Mouse (Mus musculus): ENCODE measurements at regions not wholly inside any gene's neighbourhood (a gene's known extent, or its start where the extent isn't known, plus 50 kb on each side); places are given as distances from the start of the nearest gene placed in this dataset.

- TF ChIP-seq BHLHE40 (IDR thresholded peaks at IDR 0.05; ENCODE audit: low read depth, low read length), result peak; percentile 67
- TF ChIP-seq HCFC1 (IDR thresholded peaks at IDR 0.05; ENCODE audit: low read depth, low read length), result no peak
- no peak for TF ChIP-seq IRF4 (IDR thresholded peaks at IDR 0.05; ENCODE audit: low read depth, low read length)
- in situ Hi-C loops (cut with MboI; ENCODE audit: low pct_ligation_motif_present, low pct_unique_long_range_greater_than_20kb, low sequenced_read_pairs), result no loop called here
- peaks cover 0 to 11% of the 10 kb centered on the region in 2 experiments; a peak in 2 of 4 replicates for H3K4me1 ChIP-seq (ENCODE audit: control insufficient read depth in 1 of 2, insufficient read depth in 2 of 2)
- H3K36me3 ChIP-seq (replicated peaks in 1 of 2; ENCODE audit: control insufficient read depth in 1 of 2, insufficient read depth in 1 of 2, low read length in 1 of 2), result no peaks in the 10 kb centered on the region
- no peaks in the 10 kb centered on the region for H3K9me3 ChIP-seq (replicated peaks; ENCODE audit: low read length)
- no peak overlapping the region for H3K4me3 ChIP-seq (replicated peaks in 1 of 3; ENCODE audit: low read depth in 2 of 3, low read length in 2 of 3, poor library complexity in 1 of 3)
- peak; percentile 17 for DNase-seq (ENCODE audit: extremely low read depth)
- no peaks in the 10 kb centered on the region for H3K79me2 ChIP-seq (replicated peaks; ENCODE audit: control insufficient read depth, extremely low read depth, insufficient read depth, poor library complexity, severe bottlenecking)
- peak overlapping the region; percentile 40; the same call in 1 of the 2 replicates for H3K4me2 ChIP-seq (ENCODE audit: insufficient read depth, low read depth, poor library complexity, severe bottlenecking)
- no peak overlapping the region for H3K9ac ChIP-seq (ENCODE audit: insufficient read depth, low read depth)
- H3K27ac ChIP-seq (ENCODE audit: insufficient read depth, low read depth), result no peak overlapping the region
- no peaks in the 10 kb centered on the region for H3K27me3 ChIP-seq (replicated peaks)
- dilution Hi-C loops (cut with MboI; ENCODE audit: extremely low pct_ligation_motif_present, extremely low pct_unique_long_range_greater_than_20kb, low sequenced_read_pairs), result no loop called here
Measured at GRCm38 (mm10) chr8:57400776-57401631, 54.7 kb upstream of the Scrg1 start.

- Histone ChIP-seq H3K36me3 (replicated peaks in 1 of 2; ENCODE audit: control insufficient read depth in 1 of 2, insufficient read depth in 1 of 2, low read length in 1 of 2) (no peaks in the 10 kb centered on the region), H3K4me2 (ENCODE audit: insufficient read depth, low read depth, poor library complexity, severe bottlenecking) (no peak overlapping the region), H3K27me3 (replicated peaks) (no peaks in the 10 kb centered on the region), H3K27ac (ENCODE audit: insufficient read depth, low read depth) (no peak overlapping the region), H3K4me1 (ENCODE audit: control insufficient read depth in 1 of 2, insufficient read depth in 2 of 2) (peaks cover 4 to 11% of the 10 kb centered on the region in 2 experiments), H3K9ac (ENCODE audit: insufficient read depth, low read depth) (no peak overlapping the region), H3K9me3 (replicated peaks; ENCODE audit: low read length) (no peaks in the 10 kb centered on the region), H3K4me3 (replicated peaks in 1 of 3; ENCODE audit: low read depth in 2 of 3, low read length in 2 of 3, poor library complexity in 1 of 3) (no peak overlapping the region), H3K79me2 (replicated peaks; ENCODE audit: control insufficient read depth, extremely low read depth, insufficient read depth, poor library complexity, severe bottlenecking) (no peaks in the 10 kb centered on the region)
- no peak for DNase-seq (ENCODE audit: extremely low read depth)
- no peak for TF ChIP-seq RCOR1 (conservative IDR thresholded peaks at IDR 0.05; ENCODE audit: low read depth, low read length)
- TF ChIP-seq ETS1 (conservative IDR thresholded peaks at IDR 0.05; ENCODE audit: low read depth, low read length), result no peak
- no peak for TF ChIP-seq E2F4 (IDR thresholded peaks at IDR 0.05; ENCODE audit: insufficient replicate concordance, low read depth, low read length)
- no peak for TF ChIP-seq CTCF (conservative IDR thresholded peaks at IDR 0.05 in 1 of 2, IDR thresholded peaks at IDR 0.05 in 1 of 2; ENCODE audit: low read depth in 2 of 2, low read length in 2 of 2)
- no peak for TF ChIP-seq POLR2A (IDR thresholded peaks at IDR 0.05; ENCODE audit: low read depth, low read length)
- TF ChIP-seq KAT2A (IDR thresholded peaks at IDR 0.05; ENCODE audit: insufficient replicate concordance, low read length), result no peak
- no peak for TF ChIP-seq CHD1 (IDR thresholded peaks at IDR 0.05; ENCODE audit: low read depth, low read length)
- TF ChIP-seq TCF12 (IDR thresholded peaks at IDR 0.05; ENCODE audit: low read depth, low read length), result no peak
- no peak for TF ChIP-seq USF2 (conservative IDR thresholded peaks at IDR 0.05; ENCODE audit: low read depth, low read length)
- TF ChIP-seq JUN (IDR thresholded peaks at IDR 0.05; ENCODE audit: insufficient read depth, low read depth, low read length), result no peak
- no peak for TF ChIP-seq BHLHE40 (IDR thresholded peaks at IDR 0.05; ENCODE audit: low read depth, low read length)
- no peak for TF ChIP-seq SMC3 (IDR thresholded peaks at IDR 0.05; ENCODE audit: low read depth, low read length)
- no peak for TF ChIP-seq RAD21 (IDR thresholded peaks at IDR 0.05; ENCODE audit: low read depth, low read length)
- no peak for TF ChIP-seq NRF1 (IDR thresholded peaks at IDR 0.05; ENCODE audit: low read depth, low read length)
- TF ChIP-seq MXI1 (IDR thresholded peaks at IDR 0.05; ENCODE audit: low read depth, low read length), result no peak
- no peak for TF ChIP-seq IRF4 (IDR thresholded peaks at IDR 0.05; ENCODE audit: low read depth, low read length)
- no peak for TF ChIP-seq ZNF384 (IDR thresholded peaks at IDR 0.05; ENCODE audit: low read depth, low read length)
- no peak for TF ChIP-seq SIN3A (IDR thresholded peaks at IDR 0.05; ENCODE audit: low read length)
- dilution Hi-C loops (cut with MboI; ENCODE audit: extremely low pct_ligation_motif_present, extremely low pct_unique_long_range_greater_than_20kb, low sequenced_read_pairs) (no loop called here), in situ Hi-C loops (cut with MboI; ENCODE audit: low pct_ligation_motif_present, low pct_unique_long_range_greater_than_20kb, low sequenced_read_pairs) (no loop called here)
Measured at GRCm38 (mm10) chr8:57401661-57402060, 54.1 kb upstream of the Scrg1 start.

Data from CH12.LX (cell line).